Mouse (Mus musculus) stomach, postnatal 0 days (tissue): ENCODE results near the gene Olfr735.

Experiments
- CTCF ChIP-seq: IDR thresholded peaks from 2 replicates; pipeline ENCODE4 v1.5.1; 2016; ENCODE audit warnings: antibody characterized with exemption, low read depth, mild to moderate bottlenecking, moderate library complexity
- EP300 ChIP-seq: optimal IDR thresholded peaks from 2 replicates; pipeline ENCODE3; 2016; ENCODE audit warnings: antibody characterized with exemption

DNA sequence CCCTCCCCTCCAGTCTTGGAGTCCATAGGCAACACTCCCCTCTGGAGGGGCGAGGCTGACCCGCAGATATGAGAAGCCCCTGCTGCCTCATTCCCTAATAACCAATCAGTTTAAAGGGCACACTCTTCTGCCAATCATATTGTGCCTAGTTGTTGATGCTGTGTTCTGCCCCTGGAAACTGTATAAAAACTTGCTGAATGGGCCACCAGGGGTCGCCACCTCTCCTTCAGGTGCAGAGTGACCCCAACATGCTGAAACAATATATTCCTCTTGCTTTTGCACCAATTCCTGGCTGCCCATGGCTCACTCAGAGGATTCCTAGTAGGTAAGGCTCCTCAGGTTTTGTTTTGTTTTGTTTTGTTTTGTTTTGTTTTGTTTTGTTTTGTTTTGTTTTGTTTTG lies 3.8 kb upstream of the Olfr735 start:
- TF ChIP-seq CTCF, result peak; percentile 60
- no peak for TF ChIP-seq EP300
